Mouse (Mus musculus) adrenal gland, postnatal 10 days (tissue): ENCODE measurements at regions not wholly inside any gene's neighbourhood (a gene's known extent, or its start where the extent isn't known, plus 50 kb on each side); places are given as distances from the start of the nearest gene placed in this dataset.

Experiments
- DNase-seq: peaks from one replicate; pipeline ENCODE4 v3.0.0; 2021; ENCODE audit warnings: mixed read lengths

DNA sequence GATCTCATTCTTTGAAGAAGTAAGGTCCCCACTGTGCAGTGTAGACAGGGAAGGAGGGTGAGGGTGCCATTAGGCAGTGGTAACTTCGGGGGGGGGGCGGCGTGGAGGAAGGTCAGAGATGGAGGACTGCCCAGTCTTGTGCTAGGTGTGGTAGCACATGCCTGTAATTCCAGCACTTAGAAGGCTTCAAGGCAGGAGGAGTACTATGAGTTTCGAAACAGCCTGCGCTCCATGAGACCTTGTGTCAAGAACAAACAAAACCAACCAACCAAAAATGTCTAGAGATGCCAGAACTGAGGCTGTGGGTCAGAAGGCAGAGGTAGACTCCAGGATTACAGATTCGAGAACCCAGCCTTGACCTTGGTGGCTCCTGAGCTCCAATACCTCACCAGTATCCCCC lies 130.8 kb downstream of the Pja1 start:
- no peak for DNase-seq

DNA sequence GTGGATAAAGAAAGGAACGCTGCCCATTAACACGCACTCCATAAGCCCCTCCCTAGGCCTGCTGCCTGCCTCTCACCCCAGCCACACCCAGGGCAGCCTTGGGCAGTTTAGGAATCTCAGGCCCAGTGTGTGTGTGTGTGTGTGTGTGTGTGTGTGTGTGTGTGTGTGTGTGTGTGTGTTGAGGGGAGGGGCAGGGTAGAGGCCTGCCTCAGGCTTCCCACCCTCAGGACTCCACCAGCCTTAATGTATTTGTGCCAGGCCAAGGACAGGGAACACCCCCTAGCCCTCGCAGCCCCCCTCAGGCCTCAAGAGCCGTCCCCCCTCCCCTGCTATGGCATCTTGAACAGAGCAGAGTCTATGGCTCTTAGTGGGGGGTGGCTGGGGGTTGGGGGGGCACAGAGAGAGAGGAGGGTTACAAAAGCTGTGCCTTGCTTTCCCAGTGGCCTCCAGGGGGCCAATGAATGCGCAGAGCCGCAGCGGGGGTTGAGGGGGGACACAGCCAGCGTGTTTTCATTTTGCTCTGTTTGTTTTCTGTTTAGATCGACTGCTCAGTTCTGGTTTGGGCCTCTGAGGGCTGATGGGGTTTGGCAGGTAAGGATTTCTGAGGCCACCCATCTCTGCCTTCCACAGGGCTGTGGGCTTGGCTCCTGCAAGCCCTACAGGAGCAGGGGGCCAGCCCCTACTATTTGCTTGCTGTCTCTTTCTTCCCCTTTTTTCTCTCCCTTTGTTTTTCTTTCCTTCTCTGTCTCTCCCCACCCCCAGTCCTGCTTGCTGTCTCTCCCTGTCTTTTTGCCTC lies 131.8 kb downstream of the Pja1 start:
- no peak for DNase-seq

- no peak for DNase-seq
These were observed 134.2 kb downstream of the Pja1 start for GRCm38 (mm10) chrX:99336616-99337553.

DNA sequence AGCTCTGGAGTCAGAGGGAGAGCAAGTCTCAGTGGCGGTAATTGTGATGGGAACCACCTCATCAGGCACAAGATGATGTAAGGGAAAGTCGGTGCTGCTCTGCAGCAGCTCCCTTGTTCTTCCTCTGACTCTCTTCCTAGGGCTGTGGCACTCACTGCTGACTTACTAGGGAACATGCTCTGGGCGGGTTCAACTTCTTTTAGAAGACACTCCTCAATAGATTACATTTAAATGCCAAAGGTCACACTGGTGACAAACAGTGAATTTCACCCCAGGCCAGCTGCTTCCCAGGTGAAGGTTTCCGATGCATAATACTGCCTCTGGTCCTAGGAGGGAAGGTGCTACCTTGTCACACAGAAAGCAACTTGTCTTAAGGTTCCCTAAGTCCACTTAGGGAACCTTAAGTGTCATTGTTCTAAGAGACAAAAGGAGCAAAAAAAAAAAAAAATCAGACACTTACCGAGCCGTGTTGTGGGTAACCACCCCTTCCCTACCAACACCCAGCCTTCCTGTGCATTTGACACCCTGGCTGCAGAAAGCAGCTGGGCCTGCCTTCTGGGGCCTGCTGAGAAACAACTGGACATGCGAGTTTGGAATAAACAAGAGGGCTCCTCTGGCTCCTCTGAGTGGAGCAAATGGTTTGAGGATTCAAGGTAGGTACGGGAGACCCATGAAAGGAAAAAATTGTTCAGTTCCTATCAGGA lies 135.0 kb downstream of the Pja1 start:
- DNase-seq: no peak

- no peak for DNase-seq
These were observed 138.7 kb downstream of the Pja1 start for GRCm38 (mm10) chrX:99332457-99332770.

GRCm38 (mm10) chrX:99331764-99332456 lies 139.2 kb downstream of the Pja1 start:
- DNase-seq: no peak

- no peak for DNase-seq
These were observed 140.7 kb downstream of the Pja1 start for GRCm38 (mm10) chrX:99330386-99330785.

DNA sequence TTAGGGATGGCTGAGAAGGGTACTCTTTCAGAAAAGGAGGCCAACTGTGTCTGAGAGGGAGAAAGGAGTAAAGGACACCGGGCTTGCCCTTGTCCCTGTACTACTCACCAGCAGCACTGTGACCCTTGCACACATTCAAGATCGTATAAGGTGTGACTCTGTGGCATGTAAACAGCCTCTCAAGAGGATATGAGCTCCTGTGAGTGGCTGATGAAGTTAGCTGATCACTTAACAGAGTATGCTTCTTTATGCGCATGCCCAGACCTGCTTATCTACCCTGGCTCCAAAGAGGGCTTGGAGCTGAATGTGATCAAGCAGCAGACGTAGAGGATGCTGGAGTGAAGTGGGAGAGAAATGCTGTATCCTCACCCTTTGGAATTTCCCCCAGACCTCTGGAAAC lies 142.5 kb downstream of the Pja1 start:
- no peak for DNase-seq

- DNase-seq: peak; percentile 82
These were observed 144.9 kb downstream of the Pja1 start for GRCm38 (mm10) chrX:99326167-99326566.

- peak; percentile 60 for DNase-seq
These were observed 145.6 kb downstream of the Pja1 start for GRCm38 (mm10) chrX:99325460-99325859.

DNA sequence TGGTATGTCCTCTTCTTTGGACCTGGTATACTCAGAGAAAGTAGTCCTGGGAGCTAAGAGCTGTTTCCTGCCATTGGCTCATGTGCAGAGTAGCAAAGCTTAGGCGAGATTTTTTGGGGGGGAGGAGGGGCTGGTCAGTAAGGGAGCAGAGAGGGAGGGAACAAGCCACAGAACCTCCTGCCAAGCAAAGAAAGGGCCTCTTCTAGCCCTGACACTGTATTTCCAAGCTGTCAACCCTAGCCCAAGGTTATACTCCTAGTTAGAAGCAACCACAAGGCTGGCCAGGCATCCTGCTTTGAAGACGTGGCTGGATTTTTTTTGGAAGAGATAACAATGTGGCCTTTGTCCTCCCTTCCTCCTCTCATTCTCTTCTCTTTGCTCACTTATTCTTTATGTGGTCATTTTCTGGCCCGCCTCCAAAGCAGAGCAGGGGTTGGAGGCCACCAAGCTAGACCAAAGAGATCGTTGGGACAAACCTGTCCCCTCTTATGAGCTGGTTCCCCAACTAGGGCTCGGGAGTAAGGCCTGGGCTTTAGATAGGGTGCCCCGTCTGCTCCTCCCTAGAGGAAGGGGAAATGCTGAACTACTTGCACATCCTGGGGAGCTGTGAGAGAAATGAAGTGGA lies 146.4 kb downstream of the Pja1 start:
- DNase-seq: peak; percentile 46

DNA sequence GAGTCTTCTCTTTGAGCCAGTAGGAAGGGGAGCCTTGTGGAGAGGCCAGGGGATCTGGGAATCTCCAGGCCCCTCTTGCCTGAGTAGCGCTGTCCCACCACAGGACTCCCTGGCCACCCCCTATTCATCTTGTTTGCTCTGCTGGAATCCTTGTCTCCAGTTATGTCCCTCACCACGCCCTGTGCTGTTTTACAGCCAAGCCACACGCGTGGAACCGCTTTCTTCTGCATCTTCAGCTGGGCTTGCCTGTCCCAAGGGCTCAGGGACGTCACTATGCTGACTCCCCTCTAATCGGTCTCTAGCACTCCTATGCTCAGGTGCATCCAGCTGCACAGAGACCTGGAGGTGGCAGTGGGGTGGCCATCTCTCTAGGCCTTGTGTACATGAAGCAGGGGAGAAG lies 151.3 kb downstream of the Pja1 start:
- DNase-seq: no peak

- no peak for DNase-seq
These were observed 151.9 kb downstream of the Pja1 start for GRCm38 (mm10) chrX:99319163-99319562.

- DNase-seq: no peak
These were observed 152.9 kb downstream of the Pja1 start for GRCm38 (mm10) chrX:99318141-99318540.

- DNase-seq: no peak
These were observed 153.3 kb downstream of the Pja1 start for GRCm38 (mm10) chrX:99317736-99318135.

DNA sequence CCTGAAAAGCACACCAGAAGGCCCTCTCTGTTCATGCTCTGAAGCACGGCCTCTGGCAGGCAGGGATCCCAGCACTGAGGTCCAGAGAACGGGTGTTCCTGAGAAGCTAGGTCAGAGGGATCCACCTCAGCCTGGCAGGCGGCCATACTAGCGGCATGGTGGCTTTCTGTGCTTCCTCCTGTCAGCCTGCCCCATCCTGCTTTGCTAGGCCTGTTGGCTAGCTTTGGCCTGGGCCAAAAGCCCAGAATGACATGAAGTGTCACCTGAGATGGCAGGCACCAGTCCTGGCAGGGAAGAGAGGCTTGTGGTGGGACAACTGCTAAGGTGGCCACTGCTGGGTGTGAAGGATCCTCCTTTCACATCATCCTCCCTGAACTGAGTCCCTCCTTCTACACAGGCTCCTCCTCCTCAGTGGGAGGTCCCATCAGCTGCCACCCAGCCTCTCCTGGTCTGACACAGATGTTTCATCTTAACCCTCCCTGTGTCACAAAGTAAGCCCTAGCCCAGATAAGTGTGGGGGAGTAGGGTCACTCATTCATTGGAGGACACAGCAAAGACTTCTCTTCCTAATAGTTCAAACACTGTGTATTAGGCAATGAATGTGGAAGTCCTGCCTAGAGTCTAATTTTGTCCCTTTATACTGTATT lies 154.5 kb downstream of the Pja1 start:
- no peak for DNase-seq

- no peak for DNase-seq
These were observed 163.2 kb downstream of the Efnb1 start for GRCm38 (mm10) chrX:99299110-99299509.

DNA sequence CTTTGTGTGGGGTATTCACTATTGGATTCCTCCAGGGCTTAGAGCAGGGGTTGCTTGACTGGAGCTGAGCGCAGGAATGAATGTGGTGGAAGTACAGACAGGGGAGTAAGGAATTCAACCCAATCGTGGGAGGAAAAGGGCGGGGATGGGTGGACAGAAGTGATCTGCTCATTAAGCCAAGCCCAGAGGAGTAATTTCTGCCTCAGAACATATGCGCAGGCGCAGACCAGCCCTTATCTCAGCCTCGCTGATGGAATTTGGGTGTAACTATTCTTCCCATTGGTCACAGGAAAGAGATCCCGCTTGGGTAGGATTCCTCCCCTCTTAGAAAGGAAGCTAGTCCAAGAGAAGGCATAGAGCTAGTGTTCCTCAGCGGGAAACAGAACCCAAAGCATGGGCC lies 158.8 kb downstream of the Efnb1 start:
- DNase-seq: peak; percentile 17

DNA sequence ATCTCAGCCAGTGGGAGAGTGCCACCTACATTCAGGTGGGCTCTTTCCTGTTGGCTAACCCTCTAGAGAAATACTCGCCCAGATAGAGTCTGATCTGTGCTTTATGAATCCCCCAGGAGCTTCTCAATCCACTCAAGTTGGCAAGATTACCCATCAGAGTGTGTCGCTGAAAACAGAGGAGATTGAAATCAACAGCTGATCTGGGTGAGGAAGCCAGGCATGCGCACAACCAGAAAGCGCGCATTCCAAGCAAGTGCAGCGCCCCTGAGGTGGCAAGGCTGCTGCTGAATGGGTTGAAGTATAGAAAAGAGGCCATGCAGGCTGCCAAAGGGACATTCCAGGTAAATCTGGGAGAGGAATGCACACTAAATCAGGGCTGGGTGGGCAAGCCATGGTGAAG lies 158.0 kb downstream of the Efnb1 start:
- DNase-seq: no peak

DNA sequence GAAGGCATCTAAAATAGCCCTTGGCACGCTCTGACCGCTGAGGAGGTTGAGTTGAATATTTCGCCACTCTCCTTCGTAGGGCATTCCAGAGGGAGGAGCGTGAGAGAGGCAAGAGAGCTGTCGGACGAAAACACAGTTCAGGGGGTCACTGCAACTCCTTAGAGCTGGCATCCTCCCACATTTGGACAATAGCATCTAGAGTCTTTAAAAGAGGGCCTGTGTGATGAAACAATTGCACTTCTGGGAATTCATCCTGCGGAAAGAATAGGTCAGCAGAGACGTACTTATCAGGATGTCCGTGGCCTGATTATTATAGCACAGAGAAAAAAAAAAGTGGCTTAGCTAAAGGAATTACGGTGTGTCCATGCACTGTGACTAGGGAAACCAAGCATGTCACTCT lies 156.8 kb downstream of the Efnb1 start:
- DNase-seq: peak; percentile 34

GRCm38 (mm10) chrX:99291965-99292364 lies 156.0 kb downstream of the Efnb1 start:
- no peak for DNase-seq
